Mouse (Mus musculus): ENCODE measurements at regions not wholly inside any gene's neighbourhood (a gene's known extent, or its start where the extent isn't known, plus 50 kb on each side); places are given as distances from the start of the nearest gene placed in this dataset.

DNA sequence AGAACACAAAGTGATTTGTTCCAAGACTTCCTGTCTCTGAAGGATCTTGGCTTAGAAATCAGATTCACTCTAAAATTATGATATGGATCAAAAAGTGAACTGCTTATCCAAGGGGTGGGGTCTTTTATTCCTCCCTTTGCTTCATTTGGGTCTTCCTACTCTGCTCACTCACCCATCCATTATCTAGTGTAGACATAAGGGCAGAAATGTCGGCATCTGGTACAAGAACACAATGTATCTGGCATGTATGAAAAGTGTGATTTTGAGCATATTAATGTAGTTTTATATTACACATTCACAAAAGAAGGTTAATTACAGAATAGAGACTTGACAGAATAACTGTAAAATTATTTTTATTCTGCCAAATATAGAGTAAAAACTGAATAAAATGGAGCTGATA is 181.5 kb upstream of the Gm11096 start:
- TF ChIP-seq CTCF (IDR thresholded peaks at IDR 0.05; ENCODE audit: insufficient read depth, low read depth, low read length) (no peak), POLR2A (IDR thresholded peaks at IDR 0.05; ENCODE audit: insufficient read depth, low read depth, low read length) (no peak)
